Mouse (Mus musculus): ENCODE measurements around the gene Krtap12-1.
"Not testable (repeated sequence)": the region's sequence is repeated elsewhere in the genome, so short reads cannot be mapped to it uniquely, and the experiment has no call there.

Gene Krtap12-1

DNA sequence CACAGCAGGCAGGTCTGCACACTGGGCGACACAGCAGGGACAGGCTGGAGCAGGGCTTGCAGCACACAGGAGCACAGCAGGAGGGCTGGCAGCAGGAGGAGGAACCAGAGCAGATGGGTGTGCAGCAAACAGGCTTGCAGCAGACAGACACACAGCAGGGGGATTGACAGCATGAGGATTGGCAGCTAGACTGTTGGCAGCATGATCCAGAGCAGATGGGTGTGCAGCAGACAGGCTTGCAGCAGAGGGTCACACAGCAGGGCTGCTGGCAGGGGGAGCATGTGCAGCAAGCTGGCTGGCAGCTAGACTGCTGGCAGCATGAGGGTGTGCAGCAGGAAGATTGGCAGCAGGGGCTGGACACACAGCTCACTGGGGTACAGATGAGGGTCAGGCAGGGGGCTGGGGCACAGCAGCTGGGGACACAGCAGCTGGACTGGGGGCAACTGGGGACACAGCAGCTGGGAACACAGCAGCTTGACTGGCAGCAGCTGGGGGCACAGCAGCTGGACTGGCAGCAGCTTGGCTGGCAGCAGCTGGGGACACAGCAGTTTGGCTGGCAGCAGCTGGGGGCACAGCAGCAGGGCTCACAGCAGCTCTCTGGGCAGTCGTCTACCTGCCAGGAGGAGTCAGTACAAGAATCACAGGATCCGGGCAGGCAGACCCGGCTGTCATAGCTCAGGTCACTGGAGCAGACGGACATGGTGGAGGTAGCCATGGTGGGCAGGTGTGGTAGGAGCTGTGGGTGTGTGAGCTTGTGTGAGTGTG lies 21.7 kb downstream of the Krtap12-1 start, which contains the start of gene Gm18596:
Gene Gm18596 (minus strand): TSS at position 715 of the 765 bp plus-strand sequence.
- not testable (repeated sequence) for DNase-seq (ENCODE audit: low spot score in 2 of 2)

DNA sequence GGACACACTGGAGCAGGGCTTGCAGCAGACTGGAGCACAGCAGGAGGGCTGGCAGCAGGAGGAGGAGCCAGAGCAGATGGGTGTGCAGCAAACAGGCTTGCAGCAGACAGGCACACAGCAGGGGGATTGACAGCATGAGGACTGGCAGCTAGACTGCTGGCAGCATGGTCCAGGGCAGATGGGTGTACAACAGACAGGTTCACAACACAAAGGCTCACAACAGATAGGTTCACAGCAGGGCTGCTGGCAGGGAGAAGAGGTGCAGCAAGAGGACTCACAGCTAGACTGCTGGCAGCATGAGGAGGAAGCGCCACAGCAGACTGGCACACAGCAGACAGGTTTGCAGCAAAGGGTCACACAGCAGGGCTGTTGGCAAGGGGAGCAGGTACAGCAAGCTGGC lies 30.3 kb downstream of the Krtap12-1 start:
- DNase-seq (ENCODE audit: low spot score in 2 of 2), result not testable (repeated sequence)

DNA sequence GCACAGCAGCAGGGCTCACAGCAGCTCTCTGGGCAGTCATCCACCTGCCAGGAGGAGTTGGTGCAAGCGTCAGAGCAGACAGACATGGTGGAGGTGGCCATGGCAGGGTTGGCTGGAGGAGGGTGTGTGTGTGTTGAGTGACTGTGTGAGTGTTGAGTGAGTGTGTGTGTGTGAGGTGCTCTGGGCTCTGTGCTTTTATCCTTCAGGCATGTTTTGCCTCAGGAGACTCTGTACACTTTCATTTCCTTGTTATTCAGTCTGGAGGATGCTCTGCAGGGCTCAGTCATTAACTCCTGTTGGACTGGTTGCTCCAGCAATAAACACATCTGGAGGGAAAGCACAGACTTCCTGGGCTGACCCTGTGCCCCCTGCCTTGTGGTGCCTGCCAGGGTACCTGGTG lies 30.9 kb downstream of the Krtap12-1 start, which contains the start of gene Gm9736:
Gene Gm9736 (minus strand): TSS at position 101 of the 400 bp plus-strand sequence.
- DNase-seq (ENCODE audit: low spot score in 2 of 2), result not testable (repeated sequence)

DNA sequence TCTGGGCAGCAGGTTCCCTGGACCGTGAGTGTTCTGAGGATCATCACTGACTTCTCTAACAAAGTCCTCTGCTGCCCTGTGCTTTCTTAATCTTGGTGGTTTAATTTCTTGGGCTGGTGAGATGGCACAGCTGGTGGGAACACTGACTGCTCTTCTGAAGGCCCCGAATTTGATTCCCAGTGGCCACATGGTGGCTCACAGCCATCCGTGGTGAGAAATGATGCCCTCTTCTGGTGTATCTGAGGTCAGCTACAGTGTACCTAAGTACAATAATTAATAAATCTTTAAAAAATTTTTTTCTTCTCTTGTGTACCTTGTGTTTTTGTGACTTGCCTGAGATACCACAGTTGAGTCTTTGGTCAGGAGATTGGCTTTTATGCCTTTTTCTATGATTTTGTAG lies 31.9 kb downstream of the Krtap12-1 start:
- not testable (repeated sequence) for DNase-seq (ENCODE audit: low spot score in 2 of 2)

DNA sequence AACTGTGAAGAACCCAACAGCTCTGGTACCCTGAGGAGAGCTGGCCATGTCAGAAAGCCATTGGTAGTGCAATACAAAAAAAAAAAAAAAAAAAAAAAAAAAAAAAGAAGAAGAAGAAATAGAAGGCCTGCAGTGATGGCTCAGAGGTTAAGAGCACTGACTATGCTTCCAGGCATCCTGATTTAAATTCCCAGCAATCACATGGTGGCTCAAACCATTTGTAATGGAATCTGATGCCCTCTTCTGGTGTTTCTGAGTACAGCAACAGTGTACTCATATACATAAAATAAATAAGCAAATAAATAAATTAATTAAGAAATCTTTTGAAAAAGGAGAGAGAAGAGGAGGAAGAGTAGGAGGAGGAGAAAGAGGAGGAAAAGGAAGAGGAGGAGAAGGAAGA lies 33.0 kb downstream of the Krtap12-1 start:
- DNase-seq (ENCODE audit: low spot score in 2 of 2), result no peak

DNA sequence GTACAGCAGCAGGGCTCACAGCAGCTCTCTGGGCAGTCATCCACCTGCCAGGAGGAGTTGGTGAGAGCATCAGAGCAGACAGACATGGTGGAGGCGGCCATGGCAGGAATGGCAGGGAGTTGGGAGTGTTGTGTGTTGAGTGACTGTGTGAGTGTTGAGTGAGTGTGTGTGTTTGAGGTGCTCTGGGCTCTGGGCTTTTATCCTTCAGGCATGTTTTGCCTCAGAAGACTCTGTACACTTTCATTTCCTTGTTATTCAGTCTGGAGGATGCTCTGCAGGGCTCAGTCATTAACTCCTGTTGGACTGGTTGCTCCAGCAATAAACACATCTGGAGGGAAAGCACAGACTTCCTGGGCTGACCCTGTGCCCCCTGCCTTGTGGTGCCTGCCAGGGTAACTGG lies 39.2 kb downstream of the Krtap12-1 start, which contains the start of gene Gm3233:
Gene Gm3233 (minus strand): TSS at position 101 of the 400 bp plus-strand sequence.
- not testable (repeated sequence) for DNase-seq (ENCODE audit: low spot score in 2 of 2)

DNA sequence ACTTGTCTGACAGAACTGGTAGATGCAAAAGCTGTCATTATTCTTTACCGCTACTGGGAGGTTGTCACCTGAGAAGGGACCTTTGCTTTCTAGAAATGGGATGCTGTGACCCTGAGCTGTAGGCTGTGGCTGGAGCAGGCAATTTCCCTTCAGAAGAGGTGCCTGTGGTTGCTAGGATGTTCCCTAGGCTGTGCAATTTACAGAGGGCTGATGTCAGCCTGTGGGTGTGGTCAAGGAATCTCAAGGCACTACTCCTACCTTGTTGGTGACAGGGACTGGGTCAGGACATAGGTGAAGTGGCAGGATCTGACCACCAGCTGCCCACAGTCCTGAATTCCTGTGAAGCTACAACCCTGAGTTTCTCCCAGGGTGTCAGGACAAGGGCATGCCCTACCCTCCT lies 49.3 kb downstream of the Krtap12-1 start:
- no peak for DNase-seq (ENCODE audit: low spot score in 2 of 2)
